Comparison of ENCODE assay signal across 8 mouse cellular contexts in genomic region chr13:48968750-48969088, GRCm38 (mm10). TPM values are rescaled to one million over a fixed set of nuclear protein-coding genes. Genes with fewer than 3 reads are reported as not detected.
DNase-seq lines count a peak whose midpoint lies in the region; ATAC-seq and TF ChIP-seq lines count a peak whose summit lies in the region.

No protein-coding gene starts in this region.

- no peak for TF ChIP-seq RAD21 in MEL (IDR thresholded peaks at IDR 0.05; ENCODE audit: low read depth, low read length)

- no peak for ATAC-seq in heart, embryonic 15.5 days (replicated peaks; ENCODE audit: insufficient number of reproducible peaks, insufficient read depth, low FRiP score, low read depth)
- ATAC-seq in hindbrain, embryonic 13.5 days (ENCODE audit: low FRiP score) = no peak
- ATAC-seq in midbrain, embryonic 11.5 days (ENCODE audit: low FRiP score) = no peak

- peak overlapping the region; percentile 88 for H3K4me3 ChIP-seq in heart, embryonic 15.5 days
- H3K4me3 ChIP-seq in MEL (ENCODE audit: control insufficient read depth in 1 of 2, insufficient read depth in 1 of 2, low read depth in 2 of 2, low read length in 2 of 2) = peak overlapping the region; percentile 90 to 100
- H3K4me3 ChIP-seq in hindbrain, embryonic 13.5 days = peak overlapping the region; percentile 90
- H3K4me3 ChIP-seq in midbrain, embryonic 11.5 days (ENCODE audit: low read depth, low read length) = peak overlapping the region; percentile 90

- H3K36me3 ChIP-seq in heart, embryonic 15.5 days = no peaks in the 10 kb centered on the region; the same call in 1 of the 2 replicates
- peaks cover 0 to 22% of the 10 kb centered on the region in 2 experiments; a peak in 3 of 4 replicates for H3K36me3 ChIP-seq in MEL (ENCODE audit: control insufficient read depth in 1 of 2, insufficient read depth in 2 of 2, low read length in 2 of 2)
- no peaks in the 10 kb centered on the region for H3K36me3 ChIP-seq in hindbrain, embryonic 13.5 days
- H3K36me3 ChIP-seq in midbrain, embryonic 11.5 days (ENCODE audit: control insufficient read depth, insufficient read depth, low read length) = no peaks in the 10 kb centered on the region

- H3K9me3 ChIP-seq in heart, embryonic 15.5 days (replicated peaks) = no peaks in the 10 kb centered on the region
- H3K9me3 ChIP-seq in MEL (replicated peaks; ENCODE audit: insufficient read depth, low read length) = no peaks in the 10 kb centered on the region
- H3K9me3 ChIP-seq in hindbrain, embryonic 13.5 days = no peaks in the 10 kb centered on the region
- no peaks in the 10 kb centered on the region for H3K9me3 ChIP-seq in midbrain, embryonic 11.5 days (ENCODE audit: control insufficient read depth, low read length)

- H3K27ac ChIP-seq in heart, embryonic 15.5 days = peak overlapping the region; percentile 99
- H3K27ac ChIP-seq in MEL (ENCODE audit: control insufficient read depth, low read depth, low read length) = peak overlapping the region; percentile 75
- H3K27ac ChIP-seq in hindbrain, embryonic 13.5 days = peak overlapping the region; percentile 98
- H3K27ac ChIP-seq in midbrain, embryonic 11.5 days (ENCODE audit: low read depth, low read length) = peak overlapping the region; percentile 94

- H3K4me1 ChIP-seq in heart, embryonic 15.5 days (replicated peaks) = peaks cover 33% of the 10 kb centered on the region
- peaks cover 14 to 16% of the 10 kb centered on the region in 2 experiments for H3K4me1 ChIP-seq in MEL (ENCODE audit: control insufficient read depth in 1 of 2, insufficient read depth in 2 of 2, low read length in 2 of 2)
- peaks cover 47% of the 10 kb centered on the region for H3K4me1 ChIP-seq in hindbrain, embryonic 13.5 days (replicated peaks)
- H3K4me1 ChIP-seq in midbrain, embryonic 11.5 days (ENCODE audit: control insufficient read depth, insufficient read depth, low read length) = peaks cover 27% of the 10 kb centered on the region

- no peak for TF ChIP-seq EP300 in MEL (IDR thresholded peaks at IDR 0.05; ENCODE audit: low read depth in 1 of 2, low read length in 2 of 2)

- H3K9ac ChIP-seq in heart, embryonic 15.5 days = peak overlapping the region; percentile 93
- peak overlapping the region; percentile 83 for H3K9ac ChIP-seq in MEL (ENCODE audit: control insufficient read depth, low read depth, low read length, poor library complexity, severe bottlenecking)
- H3K9ac ChIP-seq in hindbrain, embryonic 13.5 days = peak overlapping the region; percentile 97
- peak overlapping the region; percentile 96 for H3K9ac ChIP-seq in midbrain, embryonic 11.5 days (ENCODE audit: low read length)

- H3K4me2 ChIP-seq in heart, embryonic 15.5 days = peak overlapping the region; percentile 87
- peak overlapping the region; percentile 100 for H3K4me2 ChIP-seq in hindbrain, embryonic 13.5 days
- H3K4me2 ChIP-seq in midbrain, embryonic 11.5 days = peak overlapping the region; percentile 89

- no peak for TF ChIP-seq POLR2A in MEL (IDR thresholded peaks at IDR 0.05; ENCODE audit: control insufficient read depth in 1 of 2, insufficient read depth in 1 of 2, low read depth in 1 of 2, low read length in 2 of 2, poor library complexity in 1 of 2)

- DNase-seq in heart, adult 8-10 months (ENCODE audit: low spot score) = no peak
- no peak for DNase-seq in MEL (ENCODE audit: low read depth, low spot score)
- no peak for DNase-seq in midbrain, embryonic 11.5 days (ENCODE audit: low spot score, missing footprints)
- DNase-seq in thymus, postnatal 10 days (ENCODE audit: low spot score in 2 of 2) = no peak
- DNase-seq in left cerebral cortex, adult 11 months (ENCODE audit: low spot score) = no peak
- DNase-seq in right cerebral cortex, postnatal 36 days (ENCODE audit: low spot score in 2 of 2) = no peak

- peaks cover 53% of the 10 kb centered on the region for H3K79me2 ChIP-seq in MEL (ENCODE audit: control insufficient read depth, insufficient read depth, low read length, poor library complexity)

- no peaks in the 10 kb centered on the region for H3K27me3 ChIP-seq in heart, embryonic 15.5 days
- no peaks in the 10 kb centered on the region for H3K27me3 ChIP-seq in MEL (ENCODE audit: control insufficient read depth in 1 of 2, insufficient read depth in 2 of 2, low read length in 2 of 2)
- no peaks in the 10 kb centered on the region for H3K27me3 ChIP-seq in hindbrain, embryonic 13.5 days
- H3K27me3 ChIP-seq in midbrain, embryonic 11.5 days (ENCODE audit: control insufficient read depth, insufficient read depth, low read length) = no peaks in the 10 kb centered on the region

- 9% methylated on average over 7 of the region's 7 CpGs for WGBS in heart, embryonic 15.5 days
- WGBS in hindbrain, embryonic 13.5 days = 13% methylated on average over 7 of the region's 7 CpGs
- WGBS in midbrain, embryonic 11.5 days = 21% methylated on average over 7 of the region's 7 CpGs

- TF ChIP-seq CTCF in MEL (IDR thresholded peaks at IDR 0.05 in 2 of 3, conservative IDR thresholded peaks at IDR 0.05 in 1 of 3; ENCODE audit: control insufficient read depth in 1 of 3, insufficient read depth in 1 of 3, low read depth in 2 of 3, low read length in 3 of 3, poor library complexity in 1 of 3, severe bottlenecking in 1 of 3) = no peak

TF ChIP-seq in MEL, 35 proteins besides CTCF, POLR2A, EP300 and RAD21:
- no peak for TF ChIP-seq USF2 (IDR thresholded peaks at IDR 0.05; ENCODE audit: borderline replicate concordance in 1 of 2, insufficient read depth in 1 of 2, low read depth in 1 of 2, low read length in 2 of 2)
- TF ChIP-seq MYC (IDR thresholded peaks at IDR 0.05; ENCODE audit: low read depth, low read length) = no peak
- no peak for TF ChIP-seq RCOR1 (IDR thresholded peaks at IDR 0.05; ENCODE audit: low read depth, low read length)
- TF ChIP-seq TAL1 (IDR thresholded peaks at IDR 0.05; ENCODE audit: low read length) = no peak
- TF ChIP-seq POLR2AphosphoS2 (IDR thresholded peaks at IDR 0.05; ENCODE audit: low read length) = 0 out of 2 replicates have a peak, but pooled peaks have one; percentile 59
- TF ChIP-seq ZMIZ1 (IDR thresholded peaks at IDR 0.05; ENCODE audit: low read depth, low read length) = no peak
- TF ChIP-seq CHD1 (IDR thresholded peaks at IDR 0.05; ENCODE audit: low read depth, low read length) = 0 out of 2 replicates have a peak, but pooled peaks have one; percentile 79
- TF ChIP-seq ZKSCAN1 (IDR thresholded peaks at IDR 0.05; ENCODE audit: low read depth, low read length) = no peak
- TF ChIP-seq TBP (IDR thresholded peaks at IDR 0.05; ENCODE audit: low read depth, low read length) = peak; percentile 12; the same call in 1 of the 2 replicates
- TF ChIP-seq NELFE (IDR thresholded peaks at IDR 0.05; ENCODE audit: low read depth, low read length) = no peak; the same call in 1 of the 2 replicates
- no peak for TF ChIP-seq GABPA (IDR thresholded peaks at IDR 0.05; ENCODE audit: low read depth, low read length)
- no peak; the same call in 1 of the 2 replicates for TF ChIP-seq ZNF384 (IDR thresholded peaks at IDR 0.05; ENCODE audit: low read depth, low read length)
- no peak for TF ChIP-seq CHD2 (IDR thresholded peaks at IDR 0.05; ENCODE audit: low read length)
- peak; percentile 52; the same call in 1 of the 2 replicates for TF ChIP-seq SIN3A (IDR thresholded peaks at IDR 0.05; ENCODE audit: low read length)
- TF ChIP-seq SMC3 (IDR thresholded peaks at IDR 0.05; ENCODE audit: low read depth, low read length) = no peak
- TF ChIP-seq NRF1 (IDR thresholded peaks at IDR 0.05; ENCODE audit: insufficient read depth, low read depth, low read length, poor library complexity, severe bottlenecking) = no peak
- TF ChIP-seq ZC3H11A (IDR thresholded peaks at IDR 0.05; ENCODE audit: low read depth, low read length) = no peak
TF ChIP-seq in MEL: peak in this region for 4.

RNA-seq across cellular contexts. Expression of gene Fam120a, which starts 0.9 kb away (rescaled TPM):
- polyA plus RNA-seq in heart, embryonic 15.5 days (2015; fragmentation: Nextera tagmentation; extraction: Ambion mirVana) = 16.9 and 18.1 TPM in 2 replicates
- 100 to 1,000 TPM in 3 of 4 experiments, 10 to 100 TPM in 1; 97.4 to 114 (median 105) TPM for total RNA-seq in heart, adult 8-10 months (2022)
- total RNA-seq in MEL (2012; rRNA removed) = 81.3 and 82.7 TPM in 2 replicates
- 100 to 1,000 TPM in 1 of 2 experiments, 10 to 100 TPM in 1; 66.2 to 119 TPM for polyA plus RNA-seq in MEL (2012; ENCODE audit: insufficient read depth in 1 of 2, insufficient read length in 2 of 2, low read depth in 1 of 2, low replicate concordance in 2 of 2, missing spikeins in 1 of 2)
- 12.2 and 12.4 TPM in 2 replicates for polyA plus RNA-seq in hindbrain, embryonic 13.5 days (2015; fragmentation: Nextera tagmentation; extraction: Ambion mirVana)
- polyA plus RNA-seq in midbrain, embryonic 11.5 days (2014; fragmentation: Nextera tagmentation; extraction: Ambion mirVana) = 17.1 and 19.3 TPM in 2 replicates
